Mouse (Mus musculus): ENCODE results near the gene Kcng4.

- TF ChIP-seq CTCF (IDR thresholded peaks at IDR 0.05; ENCODE audit: low read depth) (no peak), EP300 (IDR thresholded peaks at IDR 0.05; ENCODE audit: low read depth) (no peak)
Measured at GRCm38 (mm10) chr8:119580441-119581161, 54.9 kb downstream of the Kcng4 start.
